Mouse (Mus musculus) hindbrain, postnatal 0 days (tissue): Measurements from ENCODE around the gene Terf2ip. TPM values are rescaled to one million over a fixed set of nuclear protein-coding genes. Genes with fewer than 3 reads are reported as not detected.

Experiments
- ATAC-seq: fragments of 200-750 bp; cut with Nextera tagmentation; 2 replicates; pipeline ENCODE4 v1.8.0; 2017; ENCODE audit warnings: mild to moderate bottlenecking, moderate TSS enrichment, moderate library complexity
- DNase-seq: peaks from one replicate; pipeline ENCODE4 v3.0.0-alpha.2; 2015; ENCODE audit warnings: low spot score
- H3K27ac ChIP-seq: fragments of 300-500 bp; sonication (generic); 2 replicates; pipeline ENCODE4 v1.5.1; 2014; ENCODE audit warnings: mild to moderate bottlenecking
- H3K27me3 ChIP-seq: fragments of 300-500 bp; sonication (generic); 2 replicates; pipeline ENCODE4 v1.6.1; 2014; ENCODE audit warnings: low read length, mixed read lengths; ENCODE audit not compliant: insufficient read depth
- H3K36me3 ChIP-seq: fragments of 300-500 bp; sonication (generic); 2 replicates; pipeline ENCODE4 v1.6.1; 2014; ENCODE audit warnings: low read length, mixed read lengths; ENCODE audit not compliant: insufficient read depth
- H3K4me1 ChIP-seq: fragments of 300-500 bp; sonication (generic); 2 replicates; pipeline ENCODE4 v1.6.1; 2014; ENCODE audit warnings: antibody characterized with exemption, low read length, mixed read lengths; ENCODE audit not compliant: insufficient read depth
- H3K4me2 ChIP-seq: fragments of 300-500 bp; sonication (generic); 2 replicates; pipeline ENCODE4 v1.6.1; 2014; ENCODE audit warnings: low read depth, mild to moderate bottlenecking, low read length, moderate library complexity, mixed read lengths
- H3K4me3 ChIP-seq: fragments of 300-500 bp; sonication (generic); 2 replicates; pipeline ENCODE4 v1.5.1; 2014; ENCODE audit warnings: low read length
- H3K9ac ChIP-seq: fragments of 300-500 bp; sonication (generic); replicated peaks from 2 replicates; pipeline ENCODE4 v1.6.1; 2014; ENCODE audit warnings: mild to moderate bottlenecking, low read length, moderate library complexity, mixed read lengths
- H3K9me3 ChIP-seq: fragments of 300-500 bp; sonication (generic); 2 replicates; pipeline ENCODE4 v1.6.1; 2016; ENCODE audit warnings: low read length, mixed read lengths
- CTCF ChIP-seq: IDR thresholded peaks from 2 replicates; pipeline ENCODE4 v1.5.1; 2016; ENCODE audit warnings: antibody characterized with exemption, control low read depth, low read depth
- WGBS: fragments of 180-500 bp; shearing (Covaris S2); extraction: QIAGEN DNeasy Blood & Tissue Kit; methylation state at CpG from one replicate; pipeline ENCODE4 v1.1.7; 2014; 5-methylcytosine and 5-hydroxymethylcytosine counted together
- polyA plus RNA-seq: library from polyadenylated mRNA; unstranded; fragments of >200 nt; fragmentation: Nextera tagmentation; extraction: Ambion mirVana; gene quantifications from 2 replicates; pipeline ENCODE4 v1.2.1, GENCODE M21; 2015
- total RNA-seq: library from RNA; depleted of rRNA; stranded (reverse); fragments of >200 nt; gene quantifications from 2 replicates; pipeline ENCODE4 v1.2.3, GENCODE M21; 2014; rRNA removed

Gene Terf2ip
- total and polyA plus RNA-seq, 2 experiments from 2014 or later, result 51.1 to 60.8 TPM

GRCm38 (mm10) chr8:112051537-112051936 is 40.3 kb downstream of the Terf2ip start:
- 83% methylated on average over 9 of the region's 9 CpGs for WGBS
- Histone ChIP-seq H3K9me3 (no peaks in the 10 kb centered on the region), H3K4me2 (no peak overlapping the region), H3K27me3 (no peaks in the 10 kb centered on the region), H3K9ac (no peak overlapping the region), H3K27ac (no peak overlapping the region), H3K4me3 (no peak overlapping the region), H3K36me3 (no peaks in the 10 kb centered on the region), H3K4me1 (no peaks in the 10 kb centered on the region)
- no peak for ATAC-seq
- no peak for TF ChIP-seq CTCF
- DNase-seq, result no peak

GRCm38 (mm10) chr8:112054456-112054855 is 43.3 kb downstream of the Terf2ip start:
- Histone ChIP-seq H3K4me1 (no peaks in the 10 kb centered on the region), H3K36me3 (no peaks in the 10 kb centered on the region), H3K9ac (no peak overlapping the region), H3K4me3 (no peak overlapping the region), H3K9me3 (no peaks in the 10 kb centered on the region), H3K27ac (no peak overlapping the region), H3K27me3 (no peaks in the 10 kb centered on the region), H3K4me2 (no peak overlapping the region)
- DNase-seq (no peak), ATAC-seq (no peak)
- no peak for TF ChIP-seq CTCF

GRCm38 (mm10) chr8:112061372-112061771 is 50.2 kb downstream of the Terf2ip start:
- Histone ChIP-seq H3K9ac (no peak overlapping the region), H3K9me3 (no peaks in the 10 kb centered on the region), H3K27ac (no peak overlapping the region), H3K4me3 (no peak overlapping the region), H3K36me3 (no peaks in the 10 kb centered on the region), H3K4me2 (no peak overlapping the region), H3K27me3 (no peaks in the 10 kb centered on the region), H3K4me1 (no peaks in the 10 kb centered on the region)
- 32% methylated on average over 4 of the region's 4 CpGs for WGBS
- TF ChIP-seq CTCF, result peak; percentile 86
- DNase-seq (peak; percentile 89), ATAC-seq (no peak)

Other genes starting within 250 kb of the Terf2ip start
- 24.9 and 26.5 TPM in 2 replicates for gene Cfdp1, start 157.1 kb upstream of the Terf2ip start, total RNA-seq
- 170 and 180 TPM in 2 replicates for gene Cfdp1, start 157.1 kb upstream of the Terf2ip start, polyA plus RNA-seq
- 3.2 and 3.5 TPM in 2 replicates for gene Tmem170, start 134.6 kb upstream of the Terf2ip start, total RNA-seq
- gene Tmem170, start 134.6 kb upstream of the Terf2ip start, polyA plus RNA-seq, result 2.3 and 3.0 TPM in 2 replicates
- 2.4 and 4.2 TPM in 2 replicates for gene Chst5, start 101.0 kb upstream of the Terf2ip start, total RNA-seq
- 3.2 and 3.8 TPM in 2 replicates for gene Chst5, start 101.0 kb upstream of the Terf2ip start, polyA plus RNA-seq
- 15.5 and 16.7 TPM in 2 replicates for gene Tmem231, start 77.5 kb upstream of the Terf2ip start, total RNA-seq
- gene Tmem231, start 77.5 kb upstream of the Terf2ip start, polyA plus RNA-seq, result 14.4 and 14.6 TPM in 2 replicates
- gene Gabarapl2, start 70.7 kb upstream of the Terf2ip start, total RNA-seq, result 86.2 and 99.4 TPM in 2 replicates
- 461 and 465 TPM in 2 replicates for gene Gabarapl2, start 70.7 kb upstream of the Terf2ip start, polyA plus RNA-seq
- gene Adat1, start 19.1 kb upstream of the Terf2ip start, total RNA-seq, result 3.8 and 4.5 TPM in 2 replicates
- 4.7 and 4.9 TPM in 2 replicates for gene Adat1, start 19.1 kb upstream of the Terf2ip start, polyA plus RNA-seq
- 106 and 107 TPM in 2 replicates for gene Kars, start 75 bp upstream of the Terf2ip start, total RNA-seq
- 158 and 162 TPM in 2 replicates for gene Kars, start 75 bp upstream of the Terf2ip start, polyA plus RNA-seq
- not detected in 2 replicates for gene Gm6793, start 3.6 kb downstream of the Terf2ip start, total RNA-seq
- gene Gm6793, start 3.6 kb downstream of the Terf2ip start, polyA plus RNA-seq, result 0.70 and 0.91 TPM in 2 replicates